Mouse (Mus musculus) adrenal gland, postnatal 4 days (tissue): ENCODE measurements around the gene E4f1. TPM values are rescaled to one million over a fixed set of nuclear protein-coding genes. Genes with fewer than 3 reads are reported as not detected.
A peak's percentile ranks its signal among the peaks of the same experiment; 100 is the strongest.

ENCODE experiments used
- DNase-seq, 2 experiments: peaks; one replicate each; pipeline ENCODE4 v3.0.0; 2021 to 2022; ENCODE audit warnings: low spot score in 2 of 2, mixed read lengths in 2 of 2
- total RNA-seq, 2 experiments: library from RNA; stranded (reverse); gene quantifications; 2 replicates each; pipeline ENCODE4 v1.2.3; 2021

The E4f1 gene
- total RNA-seq, 2 experiments from 2014 or later, result 31.8 to 35.1 TPM

DNA sequence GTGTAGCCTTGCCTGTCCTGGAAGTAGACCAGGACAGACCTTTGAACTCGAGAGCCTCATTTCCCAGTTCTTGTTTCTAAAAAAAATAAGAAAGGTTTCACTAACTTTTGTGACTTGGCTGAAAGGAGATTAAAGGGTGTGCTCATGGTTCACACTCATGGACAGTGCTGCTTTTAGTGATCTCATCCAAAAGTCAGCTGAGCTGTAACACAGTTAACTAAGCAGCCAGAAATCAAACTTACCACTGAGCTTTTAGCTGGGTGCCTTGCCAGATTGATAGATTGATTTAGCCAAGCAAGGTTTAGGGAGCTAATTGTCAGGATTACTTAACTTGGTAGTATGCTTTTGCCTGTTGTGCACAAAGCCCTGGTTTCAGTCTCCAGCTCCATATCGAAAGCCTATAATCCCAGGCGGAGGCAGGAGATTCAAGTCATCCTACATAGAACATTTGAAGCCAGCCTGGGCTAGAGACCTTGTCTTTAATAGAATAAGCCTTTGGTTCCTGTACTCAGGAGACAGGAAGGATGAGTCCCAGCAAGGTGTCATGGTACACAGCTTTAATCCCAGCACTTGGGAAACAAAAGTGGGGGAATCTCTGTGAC lies 54.0 kb downstream of the E4f1 start:
- no peak for DNase-seq

DNA sequence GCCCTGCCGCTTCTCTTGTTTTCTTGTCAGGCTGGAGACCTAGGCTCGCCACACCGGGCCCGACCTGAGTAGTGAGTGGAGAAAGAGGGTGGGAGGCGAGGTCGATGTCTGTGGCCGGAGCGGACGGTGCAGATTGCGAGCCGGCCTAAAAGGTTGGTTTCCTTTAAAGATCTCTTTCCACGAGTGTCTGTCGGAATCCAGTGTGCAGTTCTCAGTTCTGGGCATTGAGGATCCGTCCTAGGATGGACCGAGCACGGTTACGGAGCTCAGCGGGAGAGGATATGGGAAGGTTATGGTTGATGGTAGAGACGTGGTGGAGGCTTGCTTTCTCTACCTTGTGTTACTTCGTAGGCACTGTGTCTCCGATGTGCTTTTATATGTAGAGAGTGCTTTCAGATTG lies 55.1 kb downstream of the E4f1 start:
- no peak for DNase-seq

DNA sequence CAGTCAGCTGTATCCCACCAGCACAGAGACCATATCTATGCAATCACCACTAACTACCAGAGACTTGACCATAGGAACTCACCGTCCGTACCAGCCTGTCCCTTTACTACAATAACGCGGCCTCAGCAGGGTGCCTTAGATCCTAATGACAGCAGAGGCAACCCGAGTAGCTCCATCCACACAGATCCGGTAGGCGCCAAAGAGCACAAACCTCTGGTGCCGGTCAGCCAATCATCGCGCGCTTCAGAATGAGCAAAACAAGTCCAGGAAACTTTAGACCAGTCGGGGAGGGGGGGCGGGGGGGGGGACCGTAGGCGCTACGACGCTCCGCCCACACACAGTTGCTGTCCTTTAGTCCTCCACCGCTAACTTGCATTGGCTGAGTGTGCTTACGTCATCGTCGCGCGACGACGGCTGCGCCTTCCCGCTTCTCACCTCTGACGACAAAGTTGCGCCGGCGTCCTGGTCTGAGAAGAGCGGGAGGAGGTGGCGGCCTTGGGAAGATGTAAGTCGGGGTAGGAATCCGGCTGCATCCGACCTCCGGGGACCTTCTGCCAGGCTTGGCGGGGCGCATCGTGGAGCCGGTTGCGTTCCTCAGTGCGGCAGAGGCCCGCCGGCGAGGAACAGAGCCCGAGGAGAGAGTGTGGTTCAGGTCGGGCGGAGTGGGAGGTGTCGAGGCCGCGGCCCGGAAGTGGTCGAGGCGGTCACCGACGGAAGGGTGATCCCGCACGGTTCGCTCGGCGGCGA lies 55.7 kb downstream of the E4f1 start, which contains the start of gene Rnps1:
TSS of gene Rnps1 (plus strand) at position 336 of the 747 bp plus-strand sequence.
- DNase-seq, result peak; percentile 84 to 91

DNA sequence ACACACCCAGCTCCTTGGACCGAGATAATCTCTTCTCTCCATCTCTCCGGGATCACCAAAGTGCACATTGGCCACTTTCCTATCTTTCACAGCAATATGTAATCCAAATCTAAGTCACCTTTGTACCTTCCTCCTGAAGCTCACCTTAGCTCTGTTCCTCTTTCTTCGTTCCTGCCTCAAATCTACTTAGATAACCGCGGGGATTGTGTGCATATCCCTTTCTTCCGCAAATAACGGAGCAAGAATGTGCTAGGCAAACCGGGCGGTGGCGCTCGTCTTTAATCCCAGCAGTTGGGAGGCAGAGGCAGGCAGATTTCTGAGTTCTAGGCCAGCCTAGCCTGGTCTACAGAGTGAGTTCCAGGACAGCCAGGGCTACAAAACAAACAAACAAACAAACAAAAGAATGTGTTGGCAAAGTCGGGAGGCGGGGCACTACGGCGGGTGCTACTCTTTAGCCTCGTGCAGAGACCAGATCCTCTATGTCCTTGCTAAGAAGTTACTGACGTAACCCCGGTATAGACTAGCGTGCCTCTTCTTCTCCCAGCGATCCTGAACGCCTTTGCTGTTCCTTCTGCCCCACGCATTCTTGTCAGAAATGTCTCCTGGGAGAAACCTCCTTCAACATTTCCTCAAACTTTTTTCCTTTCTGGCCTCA lies 56.4 kb downstream of the E4f1 start:
- no peak for DNase-seq

DNA sequence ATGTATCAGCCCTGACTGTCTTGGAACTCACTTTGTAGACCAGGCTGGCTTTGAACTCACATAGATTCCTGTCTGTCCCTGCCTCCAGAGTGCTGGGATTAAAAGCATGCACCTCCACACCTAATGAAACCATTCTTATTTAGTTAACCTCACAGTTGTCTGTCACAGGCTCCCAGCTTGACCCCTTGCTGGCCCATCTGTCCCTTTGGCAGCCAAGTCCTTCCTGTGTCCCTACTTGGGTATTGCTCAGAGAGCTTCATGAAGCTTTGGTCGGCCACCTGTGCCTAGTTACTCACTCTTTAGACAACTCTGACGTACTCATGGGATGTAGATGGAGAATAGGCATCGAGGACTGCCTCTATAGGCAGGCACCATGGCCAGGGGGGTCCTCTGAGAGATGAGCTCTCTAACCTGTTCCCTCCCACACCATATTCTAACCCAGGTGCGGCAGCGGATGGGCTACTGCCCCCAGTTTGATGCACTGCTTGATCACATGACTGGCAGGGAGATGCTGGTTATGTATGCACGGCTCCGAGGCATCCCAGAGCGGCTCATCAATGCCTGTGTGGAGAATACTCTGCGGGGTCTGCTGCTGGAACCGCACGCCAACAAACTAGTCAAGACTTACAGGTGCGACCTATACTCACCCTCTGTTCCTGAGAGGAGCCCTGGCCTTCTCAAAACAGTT lies 62.9 kb downstream of the E4f1 start:
- DNase-seq, result no peak

DNA sequence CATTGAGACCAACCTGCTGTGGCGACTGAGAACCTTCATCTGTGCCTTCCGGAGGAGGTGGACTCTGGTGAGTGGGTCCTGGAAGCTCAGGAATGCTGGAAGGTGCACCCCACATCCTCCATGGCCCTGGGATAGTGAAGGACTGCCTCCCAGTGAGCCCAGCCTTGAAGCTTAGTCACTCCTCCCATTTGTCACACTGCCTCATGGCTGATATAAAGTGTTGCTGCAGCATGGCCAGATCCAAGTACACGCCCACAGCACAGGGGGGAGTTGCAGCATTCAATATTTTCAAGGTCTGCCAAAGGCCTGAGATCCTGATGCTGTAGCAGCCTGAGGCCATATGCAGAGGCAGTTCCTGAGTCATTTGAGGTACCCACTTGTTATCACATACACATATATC lies 67.7 kb downstream of the E4f1 start:
- peak in 1 of 2 experiments; percentile 54 for DNase-seq

DNA sequence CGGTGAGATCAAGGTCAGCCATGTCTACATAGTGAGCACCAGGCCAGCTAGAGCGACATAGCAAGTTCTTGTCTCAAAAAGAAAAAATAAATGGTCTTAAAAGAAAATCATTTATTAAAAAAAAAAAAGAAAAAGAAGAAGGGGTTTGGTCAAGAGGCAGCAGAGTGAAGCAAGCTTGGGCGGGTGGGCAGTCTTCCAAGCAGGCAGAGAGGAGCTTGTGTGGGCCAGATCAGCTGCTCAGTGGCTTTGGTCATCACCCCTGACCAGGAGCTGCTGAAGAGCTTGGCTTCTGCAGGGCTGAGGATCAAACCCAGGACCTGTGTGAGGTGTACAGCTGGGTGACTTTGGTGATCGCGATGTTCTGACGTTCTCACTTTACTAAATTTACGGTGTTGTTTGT lies 75.7 kb downstream of the E4f1 start:
- no peak for DNase-seq

Other genes with a start within 250 kb of the E4f1 start
- 10 to 100 TPM; 13.8 to 17.6 TPM for gene Tedc2, start 249.5 kb downstream of the E4f1 start, total RNA-seq
- 10 to 100 TPM; 23.3 to 25.5 TPM for gene Ccnf, start 218.8 kb downstream of the E4f1 start, total RNA-seq
- under 1 TPM in 1 of 2 experiments, not detected in 1; 0.11 TPM for gene Abca17, start 119.2 kb downstream of the E4f1 start, total RNA-seq
- gene Abca3, start 118.4 kb downstream of the E4f1 start, total RNA-seq, result 10 to 100 TPM; 27.2 to 38.5 TPM
- 100 to 1,000 TPM; 122 to 133 TPM for gene Rnps1, start 55.7 kb downstream of the E4f1 start, total RNA-seq
- gene Eci1, start 43.7 kb downstream of the E4f1 start, total RNA-seq, result 100 to 1,000 TPM; 165 to 199 TPM
- gene Dnase1l2, start 27.2 kb downstream of the E4f1 start, total RNA-seq, result 1 to 10 TPM; 3.1 to 3.4 TPM
- gene Pgp, start 79 bp upstream of the E4f1 start, total RNA-seq, result 10 to 100 TPM; 44.6 to 46.4 TPM
- gene Bricd5, start 3.6 kb upstream of the E4f1 start, total RNA-seq, result under 1 TPM; 0.50 to 0.93 TPM
- gene Mlst8, start 8.8 kb upstream of the E4f1 start, total RNA-seq, result 10 to 100 TPM; 28.0 to 30.0 TPM
- gene Caskin1, start 18.3 kb upstream of the E4f1 start, total RNA-seq, result 10 to 100 TPM; 62.4 to 65.2 TPM
- 100 to 1,000 TPM; 137 to 149 TPM for gene Traf7, start 57.6 kb upstream of the E4f1 start, total RNA-seq
- 1 to 10 TPM; 1.1 to 1.9 TPM for gene Rab26, start 63.9 kb upstream of the E4f1 start, total RNA-seq
- gene Pkd1, start 79.5 kb upstream of the E4f1 start, total RNA-seq, result 10 to 100 TPM; 67.8 to 70.9 TPM
- 100 to 1,000 TPM; 110 to 119 TPM for gene Tsc2, start 162.3 kb upstream of the E4f1 start, total RNA-seq
- gene Nthl1, start 162.4 kb upstream of the E4f1 start, total RNA-seq, result 10 to 100 TPM; 13.3 to 13.8 TPM
- gene Slc9a3r2, start 180.0 kb upstream of the E4f1 start, total RNA-seq, result 10 to 100 TPM; 62.2 to 64.2 TPM
- gene Npw, start 188.1 kb upstream of the E4f1 start, total RNA-seq, result not detected
- 10 to 100 TPM; 47.5 to 48.9 TPM for gene Zfp598, start 199.4 kb upstream of the E4f1 start, total RNA-seq
- gene Syngr3, start 219.6 kb upstream of the E4f1 start, total RNA-seq, result 1 to 10 TPM; 6.1 to 9.4 TPM
- gene Gfer, start 225.8 kb upstream of the E4f1 start, total RNA-seq, result 10 to 100 TPM; 28.4 to 28.8 TPM
- 1 to 10 TPM; 6.2 to 8.5 TPM for gene Noxo1, start 225.9 kb upstream of the E4f1 start, total RNA-seq
- gene Tbl3, start 237.3 kb upstream of the E4f1 start, total RNA-seq, result 10 to 100 TPM; 37.8 to 40.9 TPM
- not detected for gene Rnf151, start 247.8 kb upstream of the E4f1 start, total RNA-seq
- gene Rps2, start 247.8 kb upstream of the E4f1 start, total RNA-seq, result 100 to 1,000 TPM; 867 to 881 TPM